Mouse (Mus musculus) embryonic facial prominence, embryonic 14.5 days (tissue): Measurements from ENCODE around the gene Asap3. TPM values are rescaled to one million over a fixed set of nuclear protein-coding genes. Genes with fewer than 3 reads are reported as not detected.

ENCODE experiments used
- ATAC-seq: fragments of 200-750 bp; cut with Nextera tagmentation; 2 replicates; pipeline ENCODE4 v1.8.0; 2017; ENCODE audit warnings: low read depth, moderate number of reproducible peaks, moderate TSS enrichment
- DNase-seq: peaks from one replicate; pipeline ENCODE4 v3.0.0-alpha.2; 2015; ENCODE audit warnings: low spot score
- H3K27ac ChIP-seq: fragments of 300-500 bp; sonication (generic); replicated peaks from 2 replicates; pipeline ENCODE4 v1.5.1; 2014; ENCODE audit warnings: low read depth, mild to moderate bottlenecking, low read length, moderate library complexity
- H3K27me3 ChIP-seq: fragments of 300-500 bp; sonication (generic); replicated peaks from 2 replicates; pipeline ENCODE4 v1.6.1; 2014; ENCODE audit warnings: low read length; ENCODE audit not compliant: control insufficient read depth, insufficient read depth
- H3K36me3 ChIP-seq: fragments of 300-500 bp; sonication (generic); 2 replicates; pipeline ENCODE4 v1.6.1; 2014; ENCODE audit warnings: low read length, mixed read lengths; ENCODE audit not compliant: control insufficient read depth, insufficient read depth
- H3K4me1 ChIP-seq: fragments of 300-500 bp; sonication (generic); 2 replicates; pipeline ENCODE4 v1.6.1; 2014; ENCODE audit warnings: antibody characterized with exemption, low read length; ENCODE audit not compliant: control insufficient read depth, insufficient read depth
- H3K4me2 ChIP-seq: fragments of 300-500 bp; sonication (generic); 2 replicates; pipeline ENCODE4 v1.6.1; 2014; ENCODE audit warnings: low read depth, mild to moderate bottlenecking, low read length, moderate library complexity, mixed read lengths
- H3K4me3 ChIP-seq: fragments of 300-500 bp; sonication (generic); 2 replicates; pipeline ENCODE4 v1.5.1; 2014; ENCODE audit warnings: low read depth, mild to moderate bottlenecking, low read length
- H3K9ac ChIP-seq: fragments of 300-500 bp; sonication (generic); 2 replicates; pipeline ENCODE4 v1.6.1; 2014; ENCODE audit warnings: low read depth, mild to moderate bottlenecking, low read length, moderate library complexity, mixed read lengths
- H3K9me3 ChIP-seq: fragments of 300-500 bp; sonication (generic); 2 replicates; pipeline ENCODE4 v1.6.1; 2016; ENCODE audit warnings: low read length; ENCODE audit not compliant: control insufficient read depth
- WGBS: fragments of 180-500 bp; shearing (Covaris S2); extraction: QIAGEN DNeasy Blood & Tissue Kit; methylation state at CpG from one replicate; pipeline ENCODE4 v1.1.7; 2014; 5-methylcytosine and 5-hydroxymethylcytosine counted together
- polyA plus RNA-seq: library from polyadenylated mRNA; unstranded; fragments of >200 nt; fragmentation: Nextera tagmentation; extraction: Ambion mirVana; gene quantifications from 2 replicates; pipeline ENCODE4 v1.2.1, GENCODE M21; 2014

The Asap3 gene
- polyA plus RNA-seq, result 8.1 and 11.3 TPM in 2 replicates

DNA sequence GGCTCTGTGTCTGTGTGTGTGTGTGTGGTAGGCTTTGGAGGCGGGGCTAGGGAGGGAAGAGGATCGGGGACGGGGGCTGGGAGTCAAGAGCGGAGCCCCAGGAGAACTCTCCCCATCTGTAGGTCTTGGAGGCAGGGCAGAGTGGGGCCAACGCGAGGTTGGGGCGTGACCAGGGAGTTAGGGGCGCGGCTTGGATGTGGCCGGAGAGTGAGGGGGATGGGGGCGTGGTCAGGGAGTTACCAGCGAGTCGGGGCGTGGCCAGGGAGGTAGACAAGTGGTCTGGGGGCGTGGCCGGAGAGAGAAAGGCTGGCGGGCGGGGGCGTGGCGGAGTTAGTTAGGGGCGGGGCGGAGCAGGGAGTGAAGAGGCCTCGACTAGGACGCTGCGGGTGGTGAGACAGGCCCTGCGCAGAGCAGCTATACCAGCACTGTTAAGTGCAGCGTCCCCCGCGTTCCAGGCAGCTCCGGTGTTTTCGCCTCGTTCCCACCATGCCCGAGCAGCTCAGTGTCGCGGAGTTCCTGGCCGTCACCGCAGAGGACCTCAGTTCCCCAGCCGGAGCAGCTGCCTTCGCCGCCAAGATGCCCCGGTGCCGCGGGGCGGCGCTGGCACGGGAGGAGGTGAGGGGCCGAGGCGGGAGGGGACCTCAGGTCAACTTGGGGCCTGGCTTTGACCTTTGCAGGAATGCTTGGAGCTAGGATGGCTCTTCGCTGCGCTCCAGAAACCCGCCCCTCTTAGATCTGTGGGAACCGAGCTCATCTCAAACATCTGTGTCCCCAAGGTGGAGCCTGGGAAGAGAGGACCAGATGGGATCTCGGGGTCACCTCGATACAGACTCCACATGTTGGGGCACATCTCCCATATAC, at the start of gene Asap3:
Gene Asap3, plus strand, starts transcription at position 333 of the 861 bp plus-strand sequence.
- H3K9me3 ChIP-seq, result no peaks in the 10 kb centered on the region
- H3K36me3 ChIP-seq, result no peaks in the 10 kb centered on the region
- H3K4me2 ChIP-seq, result peak within 1 kb of the TSS; percentile 96
- peaks cover 13% of the 10 kb centered on the region; the same call in 1 of the 2 replicates for H3K4me1 ChIP-seq
- DNase-seq (peak; percentile 99), ATAC-seq (peak; percentile 93)
- 1% methylated on average over 28 of the region's 54 CpGs for WGBS
- no peaks in the 10 kb centered on the region for H3K27me3 ChIP-seq
- peak within 1 kb of the TSS; percentile 81 for H3K9ac ChIP-seq
- H3K27ac ChIP-seq, result peak within 1 kb of the TSS; percentile 85
- peak within 1 kb of the TSS; percentile 68 for H3K4me3 ChIP-seq

DNA sequence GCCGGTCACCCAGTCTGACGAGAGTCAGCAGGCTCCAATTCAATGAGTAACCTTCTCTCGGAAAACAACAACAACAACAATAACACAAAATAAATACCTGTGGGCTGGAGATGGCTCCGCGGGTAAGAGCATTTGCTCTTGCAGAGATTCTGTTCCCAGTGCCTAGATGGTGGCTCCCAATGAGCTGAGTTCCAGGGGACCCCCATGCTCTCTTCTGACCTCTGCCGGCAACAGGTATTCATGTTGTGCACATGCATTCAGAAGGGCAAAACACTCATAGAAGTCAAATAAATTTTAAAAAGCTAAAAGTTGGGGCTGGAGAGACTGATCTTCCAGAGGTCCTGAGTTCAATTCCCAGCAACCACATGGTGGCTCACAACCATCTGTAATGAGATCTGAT, 47.7 kb upstream of the Asap3 start:
- WGBS, result 80% methylated on average over 6 of the region's 6 CpGs
- DNase-seq (no peak), ATAC-seq (no peak)
- Histone ChIP-seq H3K27ac (no peak overlapping the region), H3K36me3 (no peaks in the 10 kb centered on the region), H3K4me3 (no peak overlapping the region), H3K4me2 (no peak overlapping the region), H3K9me3 (no peaks in the 10 kb centered on the region), H3K27me3 (no peaks in the 10 kb centered on the region), H3K4me1 (0 out of 2 replicates have a peak, but pooled peaks cover 5% of the 10 kb centered on the region), H3K9ac (no peak overlapping the region)

DNA sequence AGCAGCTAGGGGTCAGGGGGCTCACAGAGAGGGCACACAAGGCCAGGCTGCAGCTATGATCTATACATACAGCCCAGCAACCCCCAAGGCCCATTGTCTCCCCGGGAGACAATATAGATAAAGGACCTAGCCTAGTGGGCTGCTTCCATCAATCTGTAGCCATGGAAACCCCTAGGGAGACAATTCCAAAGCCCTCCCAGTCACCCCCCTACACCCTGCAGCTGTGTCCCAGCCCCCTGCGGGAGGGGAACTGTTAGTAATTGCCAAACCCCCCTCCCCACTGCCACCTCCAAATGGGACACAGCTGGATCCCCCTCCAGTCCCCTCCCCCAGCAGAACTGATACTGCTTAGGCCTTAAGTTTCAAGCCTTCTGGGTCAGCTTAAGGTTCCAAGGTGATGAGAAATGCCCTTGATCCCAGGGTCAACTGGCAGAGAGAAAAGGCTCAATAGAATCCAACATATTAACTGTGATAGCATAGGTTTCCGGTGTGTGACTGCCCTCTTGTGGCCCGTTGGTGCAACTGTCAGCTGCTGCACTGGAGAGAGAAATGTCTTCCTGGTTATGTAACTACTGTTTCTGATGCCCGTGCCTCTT, 46.3 kb upstream of the Asap3 start:
- no peaks in the 10 kb centered on the region for H3K36me3 ChIP-seq
- H3K9me3 ChIP-seq, result no peaks in the 10 kb centered on the region
- peak; percentile 82 for DNase-seq
- peak; percentile 39 for ATAC-seq
- H3K4me3 ChIP-seq, result no peak overlapping the region
- 0 out of 2 replicates have a peak, but pooled peaks cover 5% of the 10 kb centered on the region for H3K4me1 ChIP-seq
- H3K4me2 ChIP-seq, result no peak overlapping the region
- 14% methylated on average over 5 of the region's 5 CpGs for WGBS
- no peak overlapping the region for H3K27ac ChIP-seq
- H3K27me3 ChIP-seq, result no peaks in the 10 kb centered on the region
- no peak overlapping the region for H3K9ac ChIP-seq

DNA sequence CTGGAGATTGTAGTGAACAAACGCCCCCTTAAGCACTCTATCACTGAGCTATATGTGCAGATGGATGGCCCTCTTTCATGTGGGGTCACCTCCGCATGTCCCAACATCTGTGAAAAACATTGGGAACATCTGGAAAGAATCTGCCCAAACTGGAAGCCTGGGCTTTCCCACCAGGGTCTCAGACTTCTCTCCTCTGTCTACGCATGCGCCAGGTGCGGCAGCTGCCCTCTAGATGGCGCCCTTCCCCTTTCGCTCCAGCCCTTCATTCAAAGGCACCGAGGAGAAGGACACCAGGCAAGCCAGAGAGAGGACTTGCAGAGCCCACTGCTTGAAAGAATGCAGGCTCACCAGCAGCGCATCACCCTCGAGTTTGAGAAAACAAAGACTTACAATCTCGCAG, 42.7 kb upstream of the Asap3 start:
- ATAC-seq (peak; percentile 82), DNase-seq (peak; percentile 89)
- WGBS, result under 1% methylated on average over 11 of the region's 11 CpGs
- no peaks in the 10 kb centered on the region for H3K9me3 ChIP-seq
- H3K9ac ChIP-seq, result no peak overlapping the region
- no peak overlapping the region for H3K27ac ChIP-seq
- no peaks in the 10 kb centered on the region for H3K36me3 ChIP-seq
- H3K4me3 ChIP-seq, result no peak overlapping the region
- no peak overlapping the region for H3K4me2 ChIP-seq
- H3K4me1 ChIP-seq, result 0 out of 2 replicates have a peak, but pooled peaks cover 5% of the 10 kb centered on the region
- no peaks in the 10 kb centered on the region for H3K27me3 ChIP-seq

DNA sequence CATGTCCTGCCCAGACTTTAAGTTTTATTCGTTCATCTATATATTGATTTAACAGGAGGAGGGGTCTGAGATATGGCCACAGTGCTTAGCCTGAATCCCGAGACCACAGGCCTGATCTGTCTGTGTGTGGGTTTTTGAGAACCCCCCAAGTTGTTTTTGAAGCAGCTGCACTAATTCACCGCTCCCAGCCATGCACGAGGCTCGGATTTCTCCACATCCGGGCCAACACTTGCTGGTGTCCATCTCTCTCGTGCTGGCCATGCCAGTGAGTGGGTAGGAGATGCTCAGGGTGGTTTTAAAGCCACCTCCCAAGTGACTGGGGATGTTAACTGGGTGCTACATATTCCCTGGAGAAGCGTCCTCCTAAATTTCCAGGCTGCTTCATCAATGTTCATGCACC, 41.2 kb upstream of the Asap3 start:
- no peaks in the 10 kb centered on the region for H3K4me1 ChIP-seq
- WGBS, result 52% methylated on average over 8 of the region's 8 CpGs
- no peak overlapping the region for H3K4me2 ChIP-seq
- ATAC-seq (peak; percentile 26; the same call in 1 of the 2 replicates), DNase-seq (peak; percentile 62)
- no peaks in the 10 kb centered on the region for H3K36me3 ChIP-seq
- H3K4me3 ChIP-seq, result no peak overlapping the region
- H3K27me3 ChIP-seq, result no peaks in the 10 kb centered on the region
- no peaks in the 10 kb centered on the region for H3K9me3 ChIP-seq
- H3K9ac ChIP-seq, result no peak overlapping the region
- no peak overlapping the region for H3K27ac ChIP-seq

DNA sequence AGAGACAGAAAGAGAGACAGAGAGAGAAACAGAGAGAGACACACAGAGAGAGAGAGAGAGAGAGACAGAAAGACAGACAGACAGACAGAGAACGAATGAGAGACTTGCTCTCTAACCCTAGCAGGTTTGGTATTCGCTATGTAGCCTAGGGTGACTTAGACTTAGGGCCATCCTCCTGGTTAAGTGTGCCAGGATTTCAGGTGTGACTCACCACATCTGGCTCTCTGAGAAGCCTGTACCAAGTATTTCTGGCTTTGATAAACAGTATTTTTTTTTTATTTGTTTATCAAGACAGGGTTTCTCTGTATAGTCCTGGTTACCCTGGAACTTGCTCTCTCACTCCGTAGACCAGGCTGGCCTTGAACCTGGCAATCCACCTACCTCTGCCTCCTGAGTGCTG, 38.5 kb upstream of the Asap3 start:
- Histone ChIP-seq H3K27ac (no peak overlapping the region), H3K36me3 (no peaks in the 10 kb centered on the region), H3K4me3 (no peak overlapping the region), H3K4me2 (no peak overlapping the region), H3K27me3 (no peaks in the 10 kb centered on the region), H3K9ac (no peak overlapping the region), H3K4me1 (no peaks in the 10 kb centered on the region), H3K9me3 (no peaks in the 10 kb centered on the region)
- no peak for ATAC-seq
- 75% methylated on average over 3 of the region's 3 CpGs for WGBS
- DNase-seq, result no peak

DNA sequence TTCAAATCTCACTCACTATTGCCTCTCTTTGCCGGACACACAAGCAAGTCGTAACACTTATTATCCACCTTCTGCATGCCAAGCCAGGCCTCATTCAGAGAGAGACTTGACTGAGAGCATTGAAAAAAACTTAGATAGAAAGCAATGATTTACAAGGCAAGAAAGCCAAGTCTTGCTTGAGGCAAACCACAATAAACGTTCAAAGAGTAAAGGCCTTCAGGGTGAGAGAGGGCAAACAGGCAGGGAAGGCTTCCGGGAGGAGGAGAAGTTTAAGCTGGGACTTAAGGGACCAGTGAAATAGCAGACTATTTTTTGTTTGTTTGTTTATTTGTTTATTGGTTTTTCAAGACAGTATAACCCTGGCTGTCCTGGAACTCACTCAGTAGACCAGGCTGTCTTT, 35.8 kb upstream of the Asap3 start:
- WGBS, result 80% methylated on average over 4 of the region's 4 CpGs
- ATAC-seq, result no peak
- H3K27ac ChIP-seq, result no peak overlapping the region

DNA sequence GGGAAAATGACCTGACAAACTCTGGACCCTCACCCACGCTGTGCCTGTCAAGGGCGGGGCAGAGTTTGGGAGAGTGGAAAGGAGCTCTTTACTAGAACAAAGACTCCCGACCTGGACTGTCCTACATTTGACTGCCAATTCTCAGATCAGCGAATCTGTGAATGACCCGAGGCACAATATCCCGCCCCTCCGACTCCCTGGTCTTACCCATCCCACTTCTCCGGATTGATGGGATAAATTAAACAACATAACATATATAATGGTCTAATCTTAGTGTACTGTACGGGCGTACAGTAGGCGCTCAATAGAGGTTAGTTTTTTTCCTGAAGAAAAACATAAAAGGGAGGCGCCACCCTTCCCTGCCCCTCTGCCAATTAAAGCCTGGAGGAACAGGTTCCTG, 34.7 kb upstream of the Asap3 start:
- Histone ChIP-seq H3K4me3 (peak overlapping the region; percentile 76), H3K4me1 (peaks cover 10% of the 10 kb centered on the region), H3K9ac (peak overlapping the region; percentile 65; the same call in 1 of the 2 replicates), H3K36me3 (no peaks in the 10 kb centered on the region), H3K9me3 (no peaks in the 10 kb centered on the region), H3K4me2 (peak overlapping the region; percentile 100), H3K27me3 (no peaks in the 10 kb centered on the region), H3K27ac (no peak overlapping the region)
- ATAC-seq, result 0 out of 2 replicates have a peak, but pooled peaks have one; percentile 24
- WGBS, result 25% methylated on average over 12 of the region's 12 CpGs
- no peak for DNase-seq

More for the DNA sequence above, 35.8 kb upstream of the Asap3 start:
- H3K9ac ChIP-seq, result no peak overlapping the region
- no peaks in the 10 kb centered on the region for H3K36me3 ChIP-seq
- H3K4me2 ChIP-seq, result no peak overlapping the region
- peaks cover 10% of the 10 kb centered on the region for H3K4me1 ChIP-seq
- DNase-seq, result no peak
- no peaks in the 10 kb centered on the region for H3K9me3 ChIP-seq
- H3K4me3 ChIP-seq, result no peak overlapping the region
- H3K27me3 ChIP-seq, result no peaks in the 10 kb centered on the region
